Mouse (Mus musculus): ENCODE measurements around the gene Cltc.
"Not testable (repeated sequence)": the region's sequence is repeated elsewhere in the genome, so short reads cannot be mapped to it uniquely, and the experiment has no call there.

The Cltc gene

DNA sequence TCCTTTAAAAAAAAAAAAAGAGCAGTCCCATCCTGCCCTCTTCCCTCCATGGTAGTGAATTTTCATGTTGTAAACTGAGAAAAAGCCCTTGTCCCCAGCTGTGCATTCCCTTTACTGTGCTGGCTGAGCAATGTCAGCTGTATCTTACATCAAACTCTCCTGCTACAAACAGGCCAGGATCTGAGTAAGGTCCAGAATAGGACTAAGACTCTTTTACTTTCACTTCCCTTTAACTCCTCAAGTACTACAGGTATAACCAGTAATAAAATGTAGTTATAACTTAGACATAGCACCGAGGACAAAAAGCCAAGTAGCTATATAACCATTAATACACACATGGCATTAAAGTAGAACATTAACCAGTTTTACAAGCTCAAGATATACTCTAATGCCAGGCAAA lies 18.4 kb downstream of the Cltc start:
- in situ Hi-C loops (cut with MseI, MboI) = no loop called here

DNA sequence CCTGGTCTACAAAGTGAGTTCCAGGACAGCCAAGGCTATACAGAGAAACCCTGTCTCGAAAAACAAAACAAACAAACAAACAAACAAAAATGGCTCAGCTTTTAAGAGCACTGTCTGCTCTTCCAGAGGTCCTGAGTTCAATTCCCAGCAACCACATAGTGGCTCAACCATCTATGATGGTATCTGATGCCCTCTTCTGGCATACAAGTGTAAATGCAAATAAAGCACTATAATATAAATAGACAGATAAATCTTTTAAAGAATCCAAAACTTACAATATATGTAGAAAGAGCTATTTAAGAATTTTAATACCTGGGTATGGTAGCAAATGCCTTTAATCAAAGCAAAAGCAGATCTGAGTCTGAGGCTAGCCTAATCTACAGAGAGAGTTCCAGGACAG lies 19.1 kb downstream of the Cltc start:
- in situ Hi-C loops (cut with MseI, MboI) = not testable (repeated sequence)

DNA sequence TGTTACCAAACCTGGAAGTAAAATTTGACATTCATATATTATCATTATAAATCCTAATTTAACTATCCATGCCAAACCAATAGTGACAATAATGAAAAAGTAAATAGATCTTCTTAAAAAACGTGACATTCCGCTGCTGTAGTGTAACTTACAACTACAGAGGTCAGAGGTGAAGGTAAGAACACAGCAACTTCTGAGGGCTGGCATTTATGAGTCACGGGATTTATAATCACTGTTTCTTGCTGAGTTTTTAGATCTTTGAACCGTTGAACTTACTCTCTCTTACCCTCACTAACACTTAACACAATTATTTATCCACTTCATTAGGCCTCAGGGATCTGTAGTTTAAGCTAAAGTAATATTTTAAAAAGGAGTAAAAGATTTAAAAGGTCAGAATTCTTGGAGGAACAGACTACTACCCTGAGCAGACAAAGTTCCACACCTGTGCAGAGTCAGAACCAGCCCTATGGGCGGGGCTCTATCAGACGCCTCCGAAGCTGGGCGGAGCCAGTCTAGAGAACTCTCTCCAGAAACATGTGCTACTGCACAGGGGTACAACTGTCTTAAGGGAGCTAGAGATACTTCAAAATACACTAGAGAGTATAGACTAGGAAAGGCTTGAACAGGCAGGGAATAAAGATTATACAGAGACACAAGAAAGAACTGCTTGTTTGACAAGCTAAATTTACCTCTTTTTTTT lies 19.9 kb downstream of the Cltc start:
- in situ Hi-C loops (cut with MseI, MboI) = no loop called here

DNA sequence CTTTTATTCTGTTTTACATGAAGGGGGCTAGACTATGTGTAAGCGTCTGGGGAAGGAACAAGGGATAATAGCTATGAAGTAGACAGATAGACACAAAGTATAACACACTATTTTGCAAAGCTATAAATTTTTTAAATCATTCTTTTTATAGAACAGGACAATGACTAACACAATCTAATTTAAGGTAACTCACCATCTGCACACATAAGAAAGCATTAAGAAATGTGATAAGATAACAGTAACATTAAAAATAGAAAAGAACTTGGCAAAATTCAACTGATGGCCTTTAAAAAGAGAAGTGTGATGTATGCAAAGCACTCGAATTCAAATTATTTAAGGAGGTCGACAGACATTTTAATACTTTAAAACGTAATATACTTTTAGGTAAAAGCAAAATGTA lies 22.4 kb downstream of the Cltc start:
- in situ Hi-C loops (cut with MseI, MboI) = no loop called here

DNA sequence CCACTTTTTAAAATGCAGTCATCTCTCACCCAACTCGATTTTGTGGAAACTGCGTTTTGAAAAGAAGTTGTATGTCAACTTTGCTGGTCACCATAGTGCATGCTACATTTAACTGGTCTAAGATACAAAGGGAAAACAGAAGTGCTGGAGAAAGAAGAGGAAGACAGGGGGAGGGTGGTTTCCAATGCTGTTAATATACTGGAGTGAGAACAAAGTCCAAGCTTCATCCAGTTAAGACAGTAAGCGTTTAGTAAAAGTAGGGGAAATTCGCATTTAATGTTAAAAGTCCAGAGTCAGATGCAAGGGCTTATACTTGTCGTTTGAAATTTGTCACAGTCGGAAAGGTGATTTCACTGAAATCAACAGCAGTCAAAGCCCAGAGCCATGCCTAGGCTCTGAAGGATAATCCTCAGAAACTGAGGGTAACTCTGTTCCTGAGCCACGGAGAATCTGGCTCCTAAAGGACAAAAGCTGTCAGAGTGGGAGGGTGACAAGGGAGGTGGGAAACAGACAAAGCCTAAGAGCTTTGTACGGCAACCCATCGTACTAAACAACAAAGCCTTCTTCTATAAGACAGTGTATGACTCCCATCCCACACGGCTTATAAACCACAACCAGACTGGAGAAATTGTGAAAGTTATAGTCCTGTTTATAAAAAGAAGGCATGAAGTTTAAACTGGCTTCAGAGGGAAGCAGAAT lies 23.0 kb downstream of the Cltc start:
- in situ Hi-C loops (cut with MseI, MboI) = no loop called here

DNA sequence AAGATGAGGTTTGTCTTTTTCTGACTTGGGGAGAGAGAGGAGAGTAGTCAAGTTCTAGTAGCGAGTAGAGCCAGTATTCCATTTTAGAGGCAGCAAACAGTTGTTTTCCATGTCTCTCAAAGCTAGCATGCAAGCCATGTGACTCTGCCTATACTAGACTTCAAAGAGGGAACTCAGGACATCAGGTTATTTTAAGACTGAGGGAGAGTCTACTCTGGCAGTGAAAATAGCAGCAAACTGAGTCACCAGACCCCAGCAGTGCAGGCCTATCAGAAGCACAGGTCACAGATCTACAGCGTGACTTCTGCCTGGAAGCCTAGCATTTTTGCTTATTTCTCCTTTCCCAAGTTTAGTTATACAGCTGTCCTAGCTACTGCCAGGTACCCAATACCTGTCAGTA lies 25.9 kb downstream of the Cltc start:
- in situ Hi-C loops (cut with MseI, MboI) = no loop called here

DNA sequence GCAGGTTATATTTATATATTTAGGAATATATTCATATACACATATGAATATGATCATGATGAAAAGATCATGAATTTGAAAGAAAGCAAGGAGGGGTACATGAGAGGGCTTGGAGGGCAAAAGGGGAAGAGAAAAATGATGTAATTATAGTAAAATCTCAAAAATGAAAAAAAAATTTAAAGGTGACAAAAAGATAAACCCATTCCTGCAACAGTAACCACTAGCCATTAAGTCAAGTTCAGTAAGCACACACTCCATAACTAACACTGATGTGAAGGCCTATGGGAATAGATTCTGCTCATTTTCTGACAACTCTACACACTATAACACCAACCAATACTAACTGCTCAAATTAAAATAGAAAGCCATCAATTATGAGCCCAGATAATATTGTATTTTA lies 31.8 kb downstream of the Cltc start:
- in situ Hi-C loops (cut with MseI, MboI) = no loop called here

DNA sequence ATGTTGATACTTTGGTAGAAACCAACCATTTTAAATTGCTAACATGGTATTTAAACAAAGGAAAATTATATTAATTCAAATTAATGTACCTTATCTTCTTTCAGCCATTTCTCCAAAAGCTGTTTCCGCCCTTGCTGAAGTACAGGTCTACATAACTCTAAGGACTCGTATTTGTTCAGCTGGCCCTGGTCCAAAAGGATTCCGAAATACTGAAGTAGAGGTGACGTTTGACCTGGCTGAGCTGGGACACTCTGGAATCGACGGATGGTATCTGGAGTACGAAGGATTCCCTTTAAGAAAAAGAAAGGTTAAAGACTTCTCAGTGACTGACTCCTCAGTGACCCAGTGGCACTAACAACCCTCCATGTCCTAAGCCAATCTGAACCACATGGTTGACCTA lies 32.4 kb downstream of the Cltc start:
- in situ Hi-C loops (cut with MseI, MboI) = no loop called here

DNA sequence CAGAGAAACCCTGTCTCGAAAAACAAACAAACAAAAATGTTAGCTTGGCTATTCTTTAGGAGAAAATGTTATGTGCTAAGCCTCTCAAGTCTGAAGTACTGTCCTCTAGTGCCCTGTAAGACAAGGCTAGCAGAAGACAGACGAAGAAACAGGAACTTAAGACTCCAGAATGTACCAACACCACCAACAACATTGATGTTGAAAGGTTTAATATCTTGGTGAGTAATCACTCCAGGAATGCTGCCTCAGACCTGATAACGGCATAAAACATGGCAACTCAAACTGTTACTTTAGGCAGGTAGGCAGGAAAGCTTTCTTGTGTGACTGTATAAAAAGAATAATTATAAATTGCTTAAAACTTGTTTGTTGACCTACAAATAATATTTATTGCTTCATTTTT lies 33.4 kb downstream of the Cltc start:
- in situ Hi-C loops (cut with MseI, MboI) = no loop called here

DNA sequence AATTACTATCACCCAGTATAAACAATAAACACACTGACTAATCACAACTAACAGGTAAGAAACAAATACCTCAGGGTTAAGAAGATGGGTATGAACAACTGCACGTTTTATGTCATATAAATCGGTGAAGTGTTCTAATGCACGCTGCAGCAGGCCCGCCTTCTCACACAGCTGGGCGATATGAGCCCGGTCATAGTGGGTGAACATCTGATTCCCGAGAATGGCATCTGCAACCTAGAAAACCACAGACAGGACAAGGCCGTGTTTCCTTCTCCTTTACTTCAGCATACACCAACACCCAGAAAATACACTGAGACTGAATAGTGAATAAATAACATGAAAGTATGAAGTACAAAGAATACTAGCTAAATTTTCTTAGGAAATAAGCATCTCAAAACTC lies 38.0 kb downstream of the Cltc start:
- in situ Hi-C loops (cut with MseI, MboI) = no loop called here

DNA sequence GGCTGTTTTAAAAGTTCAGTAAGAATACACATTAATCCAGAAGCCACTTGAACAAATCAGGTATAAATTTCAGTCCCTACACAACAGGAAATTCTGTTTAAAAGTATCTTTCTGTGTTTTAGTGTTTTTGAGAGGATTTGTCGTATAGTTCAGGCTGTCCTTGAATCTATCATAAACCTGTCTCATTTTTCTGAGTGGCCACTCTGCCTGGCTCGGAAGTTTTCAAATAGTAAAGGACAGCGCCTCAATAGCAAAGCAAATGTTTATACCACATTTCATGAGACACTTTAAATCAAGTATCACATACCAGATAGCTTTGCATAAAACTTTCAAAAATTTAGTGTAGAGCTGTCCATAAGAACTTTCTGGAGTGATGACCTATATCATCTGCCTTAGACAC lies 39.0 kb downstream of the Cltc start:
- in situ Hi-C loops (cut with MseI, MboI) = no loop called here

DNA sequence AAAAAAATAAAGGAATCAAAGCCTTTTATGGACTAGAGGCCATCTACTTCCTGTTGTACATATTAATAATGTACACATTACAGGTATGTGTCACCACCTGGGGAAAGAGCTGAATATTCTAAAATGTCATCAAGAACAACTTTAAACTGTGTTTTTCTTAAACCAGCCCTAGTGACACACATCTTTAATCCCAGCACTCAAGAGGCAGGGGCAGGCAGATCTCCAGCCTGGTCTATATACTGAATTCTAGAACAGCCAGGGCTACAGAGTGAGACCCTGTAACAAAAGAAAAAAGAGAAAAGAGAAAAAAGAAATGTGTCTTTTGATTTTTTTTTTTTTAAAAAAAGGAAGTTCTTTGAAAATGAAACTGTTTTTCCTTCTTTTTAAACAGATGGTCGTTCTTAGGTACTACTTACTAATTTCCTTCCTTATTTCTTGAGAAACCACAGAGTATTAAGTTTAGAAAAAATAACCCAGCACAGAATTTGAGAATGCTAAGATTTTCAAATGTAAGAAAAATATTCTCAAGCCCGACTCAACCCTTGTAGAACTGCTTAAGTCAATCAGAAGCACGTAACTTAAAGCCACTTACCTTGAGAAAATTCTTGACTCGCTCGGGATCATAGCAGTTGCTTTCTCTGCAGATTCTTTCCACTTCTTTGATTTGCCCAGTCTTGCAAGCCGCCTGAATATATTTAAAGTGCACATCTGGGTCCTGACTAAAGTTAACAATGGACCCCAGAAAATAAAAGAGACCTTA lies 39.9 kb downstream of the Cltc start:
- in situ Hi-C loops (cut with MseI, MboI) = no loop called here

DNA sequence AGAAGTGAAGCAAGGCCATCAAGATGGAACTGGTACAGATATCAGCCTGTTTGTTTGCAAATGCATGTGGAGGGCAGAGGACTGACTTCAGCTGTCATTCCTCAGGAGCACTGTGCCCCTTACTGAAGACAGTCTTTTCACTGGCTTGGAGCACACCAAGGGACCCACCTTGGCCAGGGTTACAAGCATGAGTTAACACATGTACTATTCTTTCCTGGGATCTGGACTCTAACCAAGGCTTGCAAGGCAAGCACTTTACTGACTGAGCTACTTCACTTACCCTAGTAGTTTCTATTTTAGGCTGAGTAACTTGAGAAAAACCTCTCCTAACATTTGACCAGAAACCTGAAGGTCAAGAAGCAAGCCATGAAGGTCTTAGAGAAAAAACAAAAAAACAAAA lies 42.8 kb downstream of the Cltc start:
- in situ Hi-C loops (cut with MseI, MboI) = no loop called here

DNA sequence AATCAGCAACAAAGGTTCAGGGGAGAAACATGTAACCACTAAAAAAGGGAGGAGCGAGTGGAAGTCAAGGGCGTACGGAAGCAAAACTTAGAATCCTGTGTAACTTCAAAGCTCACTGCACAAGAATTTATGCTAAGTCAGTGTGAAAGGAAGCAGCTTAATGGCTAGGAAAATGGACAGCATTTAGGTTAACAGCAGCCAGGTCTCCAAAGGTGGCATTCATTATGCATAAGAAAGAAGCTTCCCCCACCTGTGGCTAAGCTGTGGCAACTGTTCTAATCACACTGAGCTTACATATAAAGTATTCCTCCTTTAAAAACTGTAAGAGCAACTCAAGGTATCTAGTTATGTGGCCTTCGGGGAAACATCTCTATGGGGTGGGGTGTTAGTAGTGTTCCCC lies 56.2 kb downstream of the Cltc start:
- in situ Hi-C loops (cut with MseI, MboI) = no loop called here

DNA sequence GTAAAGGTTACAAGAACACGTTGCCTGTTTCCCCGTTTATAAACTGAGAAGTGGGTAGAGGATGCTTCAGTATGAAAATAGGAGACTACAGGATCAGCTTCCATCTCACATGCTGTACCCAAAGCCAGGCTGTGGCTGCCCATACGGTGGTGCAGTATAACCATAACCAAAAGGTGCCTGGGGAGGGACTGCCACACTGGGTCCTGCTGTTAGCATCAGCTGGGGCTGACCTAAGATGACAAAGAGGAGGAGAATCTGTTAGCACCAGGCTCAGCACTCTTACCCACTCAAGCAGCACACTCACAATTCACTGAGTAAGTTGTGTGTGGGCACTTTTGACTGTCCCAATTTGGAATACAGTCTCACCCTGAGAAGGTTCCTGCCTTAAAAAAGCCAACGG lies 61.9 kb downstream of the Cltc start:
- in situ Hi-C loops (cut with MseI, MboI) = no loop called here

DNA sequence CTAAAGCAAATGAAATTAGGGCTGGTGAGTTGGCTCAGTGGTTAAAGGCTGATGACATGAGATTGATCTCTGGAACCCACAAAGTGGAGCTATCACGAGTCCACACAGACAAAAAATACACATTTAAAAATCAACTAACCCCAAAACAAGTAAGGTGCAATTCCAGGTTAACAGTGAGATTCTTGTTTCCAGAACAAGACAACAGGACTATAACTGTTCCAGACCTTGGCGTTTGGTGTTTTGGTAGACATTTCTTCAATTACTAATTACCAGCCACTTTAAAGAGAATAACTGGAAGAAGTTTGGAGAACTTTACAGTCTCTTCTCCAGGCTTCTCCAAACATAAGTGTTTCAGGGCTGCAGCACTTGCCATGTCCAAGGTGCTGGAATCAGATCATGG lies 64.8 kb downstream of the Cltc start:
- in situ Hi-C loops (cut with MseI, MboI) = no loop called here

DNA sequence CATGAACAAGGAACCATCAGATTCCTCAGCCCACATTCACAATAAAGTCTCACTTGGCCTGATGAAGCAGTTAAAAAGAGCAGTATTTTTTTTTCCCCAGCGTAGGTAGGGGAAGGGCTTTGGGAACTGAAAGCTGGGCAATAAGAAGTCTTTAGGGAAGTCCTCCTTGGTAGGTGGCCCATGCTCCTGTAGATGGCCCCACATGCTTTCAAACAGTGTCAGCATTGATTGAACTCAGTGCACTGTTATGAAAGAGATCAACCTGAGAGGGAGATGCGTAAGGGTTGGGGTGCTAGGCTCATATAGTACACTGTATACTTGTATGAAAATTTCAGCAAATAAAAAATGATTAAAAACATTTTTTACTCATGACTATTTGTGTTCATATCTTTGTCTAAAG lies 65.4 kb downstream of the Cltc start:
- in situ Hi-C loops (cut with MseI, MboI) = no loop called here

DNA sequence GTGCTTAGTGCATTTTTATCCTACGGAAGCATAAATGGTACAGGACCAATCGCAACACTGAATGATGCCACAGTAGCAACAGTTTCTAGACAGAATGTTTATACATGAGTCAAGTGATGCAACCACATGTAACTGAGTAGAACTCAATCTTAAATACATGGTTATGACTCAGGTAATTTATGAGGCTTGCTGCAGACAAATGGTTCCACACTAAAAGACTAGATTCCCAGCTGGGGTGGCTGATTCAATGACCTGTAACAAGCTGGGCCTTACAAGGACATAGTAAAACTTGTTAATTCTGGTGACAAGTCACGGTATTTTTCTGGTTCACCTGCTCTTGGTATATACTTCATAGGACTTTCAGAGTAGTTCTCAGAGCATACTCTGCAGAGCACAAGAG lies 65.9 kb downstream of the Cltc start:
- in situ Hi-C loops (cut with MseI, MboI) = no loop called here

DNA sequence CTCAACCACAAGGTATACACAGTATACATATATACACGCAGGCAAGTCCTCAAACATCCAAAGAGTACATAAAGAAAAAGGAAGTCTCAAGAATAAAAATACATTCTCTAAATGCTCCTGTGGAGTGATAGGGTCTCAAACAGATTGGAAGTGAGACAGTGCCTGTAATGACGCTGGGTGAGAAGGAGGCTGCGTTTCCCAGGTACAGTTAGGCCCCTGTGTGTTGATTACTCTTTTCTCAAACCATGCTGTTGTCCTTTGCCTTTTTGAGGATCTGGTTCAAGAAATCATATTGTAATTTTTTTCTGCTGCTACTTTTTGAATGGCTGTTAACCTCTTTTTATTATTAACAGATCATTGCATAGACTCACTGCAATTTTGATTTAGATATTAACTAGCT lies 67.0 kb downstream of the Cltc start:
- in situ Hi-C loops (cut with MseI, MboI) = no loop called here

DNA sequence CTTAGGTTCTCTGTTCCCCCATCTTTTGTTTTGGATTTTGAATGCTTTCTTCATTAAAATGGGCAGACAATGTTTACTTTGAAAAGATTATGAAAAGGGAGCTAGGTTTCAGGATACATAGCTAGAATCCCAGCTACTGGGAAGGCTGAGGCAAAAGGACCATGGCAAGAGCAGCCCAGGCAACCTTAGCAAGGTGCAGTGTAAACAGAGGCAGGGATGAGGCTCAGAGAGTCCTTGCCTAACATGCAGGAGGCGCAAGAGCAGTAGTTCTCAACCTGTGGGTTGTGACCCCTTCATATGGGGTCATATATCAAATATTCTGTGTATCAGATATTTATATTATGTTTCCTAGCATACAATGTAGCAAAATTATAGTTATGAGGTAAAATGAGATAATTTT lies 72.0 kb downstream of the Cltc start:
- in situ Hi-C loops (cut with MseI, MboI) = no loop called here

DNA sequence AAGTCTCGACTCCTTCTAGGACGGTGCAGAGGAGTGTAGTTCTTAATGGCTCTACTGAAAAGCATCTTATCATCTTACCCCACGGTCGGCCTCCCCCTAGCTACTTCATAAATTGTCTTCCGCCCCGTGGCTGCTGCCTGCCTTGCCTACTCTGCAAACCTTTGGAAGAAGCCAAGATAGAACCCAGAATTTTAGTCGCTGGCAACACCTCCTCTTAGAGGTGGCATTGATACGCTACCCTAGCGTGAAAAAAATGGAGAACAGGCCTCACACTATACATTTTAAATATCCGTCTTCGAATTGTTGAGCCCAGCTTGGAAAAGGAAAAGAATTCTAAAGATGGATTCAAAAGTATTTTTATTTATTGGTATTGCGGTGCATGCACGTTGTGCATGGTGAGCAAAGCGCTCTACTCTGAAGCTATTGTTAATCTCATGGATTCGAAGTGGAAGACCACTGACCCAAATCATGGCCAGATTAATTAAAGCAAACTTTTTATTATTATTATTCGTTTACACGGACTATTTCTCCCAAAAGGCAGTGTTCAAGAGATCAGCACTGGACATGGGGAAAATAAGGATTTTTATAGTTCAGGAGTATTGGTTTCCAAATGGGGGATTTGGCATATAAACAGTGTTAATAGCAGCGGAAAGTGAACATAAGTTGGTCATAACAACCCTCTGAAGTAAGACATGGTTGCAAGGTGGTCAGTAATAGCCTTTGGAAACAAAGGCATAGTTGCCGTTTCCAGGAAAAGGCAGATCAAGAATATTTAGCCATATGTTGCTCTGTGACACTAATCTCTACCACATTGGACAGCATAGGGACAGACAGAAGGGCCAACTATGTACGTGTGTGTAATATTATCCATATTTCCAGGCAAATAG lies 73.0 kb downstream of the Cltc start:
- in situ Hi-C loops (cut with MseI, MboI) = no loop called here

All from mouse trophoblast stem cell (cell line).